In the genomic region with DNA sequence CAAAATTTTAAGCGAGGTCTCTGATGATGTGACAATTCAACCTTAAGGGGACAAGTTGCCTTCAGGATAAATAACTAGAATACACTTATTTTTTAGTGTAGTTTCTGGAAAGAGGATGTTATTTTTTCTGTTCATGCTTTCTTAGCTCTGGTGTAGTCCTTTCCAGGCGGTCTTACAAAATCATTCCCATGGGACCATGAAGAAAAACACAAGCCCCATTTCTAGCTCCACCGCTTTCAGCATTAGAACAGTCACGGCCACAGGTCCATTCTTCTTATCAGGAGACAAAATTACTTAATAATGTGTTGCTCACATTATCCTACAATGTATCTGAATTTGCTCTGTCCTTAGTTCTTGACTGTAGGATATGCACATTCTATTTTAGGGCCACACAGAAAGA, we compare ENCODE assay signal across 23 mouse cellular contexts. TPM values are rescaled to one million over a fixed set of nuclear protein-coding genes. Genes with fewer than 3 reads are reported as not detected.
DNase-seq lines count a peak whose midpoint lies in the region; ATAC-seq lines count a peak whose summit lies in the region.
"Had no signal": no experiment of that assay in that cellular context is flagged by ENCODE, and none has a peak within 500 bp of the region (broad histone marks: within the 10 kb centered on the region; RNA-seq: fewer than 3 reads in every experiment).

No protein-coding gene starts in this region.

- DNase-seq in adrenal gland, postnatal 10 days: peak; percentile 12
- no peak for DNase-seq in adrenal gland, adult 8-10 months
- peak; percentile 36 to 62 for DNase-seq in heart, adult 18-20 months
- peak; percentile 46 to 65 for DNase-seq in heart, adult 9 months (ENCODE audit: low spot score in 2 of 2)
- no peak for DNase-seq in heart, postnatal 25 days (ENCODE audit: low spot score)
- DNase-seq: adrenal gland, postnatal 14 days; cerebellum, adult 11 months; cerebellum, adult 2 months; cerebellum, adult 9-11 months; cerebellum, postnatal 25 days; forebrain, postnatal 0 days; gastrocnemius, postnatal 10 days; gastrocnemius, postnatal 36 days; kidney, adult 2 months had no signal

- intact Hi-C loops in heart, postnatal 25 days (cut with DNase I): no loop called here

- H3K9me3 ChIP-seq in heart, embryonic 12.5 days (replicated peaks): no peaks in the 10 kb centered on the region
- H3K9me3 ChIP-seq: embryonic facial prominence, embryonic 12.5 days; embryonic facial prominence, embryonic 15.5 days; hindbrain, embryonic 12.5 days; hindbrain, embryonic 15.5 days had no signal

- H3K4me1 ChIP-seq in heart, embryonic 12.5 days (replicated peaks): no peaks in the 10 kb centered on the region
- H3K4me1 ChIP-seq: hindbrain, embryonic 12.5 days; hindbrain, embryonic 15.5 days had no signal

- H3K27me3 ChIP-seq in heart, embryonic 12.5 days (replicated peaks): no peaks in the 10 kb centered on the region
- H3K27me3 ChIP-seq: embryonic facial prominence, embryonic 12.5 days; embryonic facial prominence, embryonic 15.5 days; hindbrain, embryonic 12.5 days; hindbrain, embryonic 15.5 days had no signal

- H3K4me3 ChIP-seq in heart, embryonic 12.5 days: no peak overlapping the region
- H3K4me3 ChIP-seq: embryonic facial prominence, embryonic 12.5 days; embryonic facial prominence, embryonic 15.5 days; hindbrain, embryonic 12.5 days; hindbrain, embryonic 15.5 days had no signal

- no peaks in the 10 kb centered on the region for H3K36me3 ChIP-seq in heart, embryonic 12.5 days
- H3K36me3 ChIP-seq: embryonic facial prominence, embryonic 12.5 days; embryonic facial prominence, embryonic 15.5 days; hindbrain, embryonic 12.5 days; hindbrain, embryonic 15.5 days had no signal

- 62% methylated on average over 4 of the region's 4 CpGs for WGBS in heart, embryonic 12.5 days

- no peak overlapping the region for H3K4me2 ChIP-seq in heart, embryonic 12.5 days
- H3K4me2 ChIP-seq: embryonic facial prominence, embryonic 12.5 days; embryonic facial prominence, embryonic 15.5 days; hindbrain, embryonic 12.5 days; hindbrain, embryonic 15.5 days had no signal

- no peak overlapping the region for H3K27ac ChIP-seq in heart, embryonic 12.5 days (ENCODE audit: poor library complexity, severe bottlenecking)
- H3K27ac ChIP-seq: embryonic facial prominence, embryonic 12.5 days; embryonic facial prominence, embryonic 15.5 days; hindbrain, embryonic 12.5 days; hindbrain, embryonic 15.5 days had no signal

- no peak for ATAC-seq in heart, embryonic 12.5 days (ENCODE audit: insufficient number of reproducible peaks, low FRiP score)
- ATAC-seq: activated CD4-positive, CD25-positive, alpha-beta regulatory T cell, adult 4 months; forebrain, embryonic 14.5 days; forebrain, postnatal 0 days; intestine, postnatal 0 days had no signal

- H3K9ac ChIP-seq in heart, embryonic 12.5 days: no peak overlapping the region
- H3K9ac ChIP-seq: embryonic facial prominence, embryonic 12.5 days; embryonic facial prominence, embryonic 15.5 days; forebrain, postnatal 0 days; hindbrain, embryonic 12.5 days; hindbrain, embryonic 15.5 days had no signal

RNA-seq across cellular contexts. Expression of a gene that starts 46.2 kb away (rescaled TPM):
- 10 to 100 TPM; 20.0 to 21.9 TPM for total RNA-seq in adrenal gland, postnatal 10 days (2021)
- 10 to 100 TPM; 20.5 to 41.4 (median 27.8) TPM for total RNA-seq in adrenal gland, adult 8-10 months (2022)
- 1 to 10 TPM; 8.0 to 9.8 TPM for total RNA-seq in heart, adult 18-20 months (2021)
- 12.4 and 14.8 TPM in 2 replicates for polyA plus RNA-seq in heart, embryonic 12.5 days (2016; fragmentation: Nextera tagmentation; extraction: Ambion mirVana)
- total RNA-seq in heart, postnatal 25 days (2021): 1 to 10 TPM; 6.9 to 9.2 TPM
- total RNA-seq: granulocyte monocyte progenitor cell, adult 5-6 weeks had no signal
- polyA plus RNA-seq: activated CD4-positive, CD25-positive, alpha-beta regulatory T cell, adult 4 months had no signal

Comparison
In these comparisons a context has a peak if more than half of its experiments do, and no peak if none do; other contexts are left out.
1. DNase-seq: peak in adrenal gland, postnatal 10 days (single experiment), heart, adult 18-20 months (2 of 2) and heart, adult 9 months (2 of 2); none in adrenal gland, adult 8-10 months (single experiment) and heart, postnatal 25 days (single experiment).